Mouse (Mus musculus): ENCODE data around the gene 1810049J17Rik. TPM values are rescaled to one million over a fixed set of nuclear protein-coding genes. Genes with fewer than 3 reads are reported as not detected.

The 1810049J17Rik gene
- total RNA-seq, 2 experiments from 2014 or later = not detected

DNA sequence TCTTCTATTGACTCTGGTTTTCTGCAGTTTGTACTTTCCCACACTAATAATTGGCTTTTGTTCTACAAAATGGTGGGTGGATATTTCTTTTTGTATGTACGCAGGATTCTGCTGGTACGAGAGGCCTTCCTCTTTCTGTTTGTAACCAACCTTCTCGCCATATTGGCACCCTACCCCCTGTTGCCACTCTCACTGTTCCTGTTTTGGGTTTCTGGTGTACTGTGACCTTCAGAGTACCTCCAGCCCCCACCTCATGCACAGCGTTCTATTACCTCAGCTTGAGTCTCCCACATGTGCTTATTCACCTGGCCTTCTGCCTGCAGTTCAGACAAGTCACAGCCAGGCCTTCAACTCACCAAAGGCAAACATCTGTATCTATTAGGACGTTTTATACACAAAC, 28.1 kb upstream of the 1810049J17Rik start:
- peak; percentile 79 for ATAC-seq (replicated peaks; ENCODE audit: poor library complexity, severe bottlenecking)

DNA sequence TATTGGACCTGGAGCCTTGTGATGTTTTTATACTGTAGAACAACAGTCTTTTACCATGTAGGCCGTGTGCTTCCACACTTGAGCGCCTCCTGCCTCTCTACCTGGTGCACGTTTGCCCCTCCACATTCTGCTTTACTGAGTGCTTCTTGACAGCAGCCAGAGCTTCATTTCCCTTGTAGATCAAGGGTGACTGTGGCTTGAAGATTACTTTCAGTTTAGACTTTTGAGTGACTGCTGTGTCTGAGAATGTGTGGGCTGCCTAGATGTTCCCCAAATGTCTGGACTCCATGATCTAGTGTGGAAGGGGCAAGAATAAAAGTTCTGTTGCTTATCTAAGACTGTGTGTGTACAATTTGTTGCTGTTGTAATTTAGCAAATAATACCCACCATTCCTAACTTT, 27.3 kb upstream of the 1810049J17Rik start:
- no peak; the same call in 1 of the 2 replicates for ATAC-seq (replicated peaks; ENCODE audit: poor library complexity, severe bottlenecking)

- ATAC-seq (replicated peaks; ENCODE audit: poor library complexity, severe bottlenecking) = no peak
Observed at GRCm38 (mm10) chr15:12346916-12347315, 25.2 kb upstream of the 1810049J17Rik start.

DNA sequence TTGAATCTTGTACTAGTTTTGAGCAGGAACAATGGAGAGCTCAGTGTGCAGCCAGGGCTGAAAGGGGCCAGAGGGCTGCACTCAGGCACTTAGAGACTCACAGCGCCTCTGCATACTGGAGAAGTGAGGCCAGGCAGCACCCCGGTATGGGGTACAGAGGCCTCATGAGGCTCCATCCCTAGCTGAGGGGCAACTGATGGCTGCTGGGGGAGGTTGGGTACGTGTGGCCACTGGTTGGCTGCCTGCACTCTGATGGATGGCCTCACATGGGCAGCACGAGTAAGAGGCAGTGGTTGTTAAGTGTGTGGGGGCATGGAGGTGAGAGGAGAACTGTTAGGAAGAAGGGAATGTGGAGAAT, 19.7 kb upstream of the 1810049J17Rik start:
- no peak for ATAC-seq (replicated peaks; ENCODE audit: poor library complexity, severe bottlenecking)

GRCm38 (mm10) chr15:12340536-12341400, 19.1 kb upstream of the 1810049J17Rik start:
- ATAC-seq (replicated peaks; ENCODE audit: poor library complexity, severe bottlenecking) = no peak

DNA sequence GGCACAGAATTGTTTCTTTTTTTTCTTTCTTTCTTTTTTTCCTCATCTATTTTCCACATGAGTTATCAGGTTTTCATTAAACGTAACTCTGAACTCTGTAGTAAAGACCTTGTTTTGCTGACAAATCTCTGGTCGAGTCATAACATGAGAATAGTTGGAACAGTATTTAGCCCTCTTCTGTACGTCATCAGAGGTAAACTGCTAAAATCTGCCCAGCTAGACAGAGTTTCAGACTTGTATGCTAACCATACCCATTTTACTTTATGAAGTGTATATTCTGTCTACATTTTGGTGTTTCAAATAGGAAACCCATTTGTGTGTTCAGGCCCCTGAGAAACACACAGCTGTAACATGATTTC, 16.1 kb upstream of the 1810049J17Rik start:
- ATAC-seq (replicated peaks; ENCODE audit: poor library complexity, severe bottlenecking) = no peak

DNA sequence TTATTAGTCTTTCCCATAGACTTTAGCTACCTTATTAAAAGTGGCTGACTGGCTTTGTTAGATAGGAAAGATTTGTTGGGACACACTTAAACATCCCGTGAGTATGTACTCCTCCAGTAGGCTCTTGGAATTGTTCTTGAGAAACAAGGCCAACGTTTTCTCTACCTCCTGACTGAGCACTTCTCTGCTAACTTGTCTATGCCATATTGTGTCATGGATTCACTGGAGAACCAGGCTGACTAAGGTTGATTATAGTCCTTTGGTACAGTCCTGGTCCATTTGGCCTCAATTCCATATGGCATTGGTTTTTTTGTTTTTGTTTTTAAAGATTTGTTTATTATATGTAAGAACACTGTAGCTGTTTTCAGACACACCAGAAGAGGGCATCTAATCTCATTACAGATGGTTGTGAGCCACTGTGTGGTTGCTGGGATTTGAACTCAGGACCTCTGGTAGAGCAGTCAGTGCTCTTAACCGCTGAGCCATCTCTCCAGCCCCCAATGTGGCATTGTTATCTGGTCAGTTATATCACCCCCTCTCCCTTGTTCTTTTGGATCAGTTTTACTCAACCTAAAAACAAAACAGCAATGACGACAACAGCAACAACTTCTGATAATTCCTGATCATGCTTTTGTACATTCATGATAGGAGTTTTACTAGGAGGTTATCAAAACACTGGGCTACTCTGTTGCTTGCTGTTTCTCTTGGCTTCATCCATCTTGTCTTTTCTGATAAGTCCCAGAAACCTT, 15.5 kb upstream of the 1810049J17Rik start:
- no peak for ATAC-seq (replicated peaks; ENCODE audit: poor library complexity, severe bottlenecking)

- ATAC-seq (replicated peaks; ENCODE audit: poor library complexity, severe bottlenecking) = no peak
Observed at GRCm38 (mm10) chr15:12334381-12334780, 12.7 kb upstream of the 1810049J17Rik start.

GRCm38 (mm10) chr15:12331300-12331699, 9.6 kb upstream of the 1810049J17Rik start:
- no peak for ATAC-seq (replicated peaks; ENCODE audit: poor library complexity, severe bottlenecking)

DNA sequence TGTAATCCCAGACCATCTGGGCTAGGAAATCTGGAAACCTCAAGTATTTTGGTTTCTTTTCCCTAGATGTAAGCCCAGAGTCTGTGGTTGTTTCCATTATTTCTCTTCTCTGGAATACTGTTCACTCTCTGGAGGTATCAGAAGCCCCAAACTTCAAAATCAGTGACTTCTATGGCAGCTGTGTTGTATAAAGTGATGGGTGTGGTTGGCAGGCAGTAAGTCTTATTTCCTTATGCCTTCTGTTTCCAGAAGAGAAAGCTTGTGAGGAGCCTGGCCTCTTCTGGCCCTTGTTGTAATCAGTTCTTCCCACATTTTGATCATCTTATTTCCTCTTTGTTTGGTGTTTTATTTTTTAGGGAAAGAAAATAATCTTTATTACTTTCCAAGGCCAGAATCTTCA, 9.2 kb upstream of the 1810049J17Rik start:
- no peak for ATAC-seq (replicated peaks; ENCODE audit: poor library complexity, severe bottlenecking)

- no peak for ATAC-seq (replicated peaks; ENCODE audit: poor library complexity, severe bottlenecking)
Observed at GRCm38 (mm10) chr15:12330389-12330788, 8.7 kb upstream of the 1810049J17Rik start.

DNA sequence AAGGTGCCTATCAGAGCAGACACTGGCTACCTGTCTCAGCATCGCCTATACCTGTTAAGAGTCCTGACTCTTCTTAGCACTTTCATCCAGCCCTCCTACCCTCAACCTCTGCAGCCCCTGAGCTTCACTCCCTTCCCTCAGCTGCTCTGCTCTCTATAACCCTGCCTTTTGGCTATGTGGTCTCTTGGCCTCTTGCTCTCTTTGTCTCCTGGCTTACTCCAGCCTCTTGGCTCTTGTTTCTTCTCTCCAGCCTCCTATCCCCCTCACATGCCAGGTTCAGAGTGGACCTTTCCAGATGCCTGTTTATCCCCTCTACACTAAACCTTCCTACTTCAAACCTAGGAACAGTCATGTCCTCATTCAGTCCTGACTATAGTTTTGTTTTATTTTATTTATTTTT, 2.6 kb upstream of the 1810049J17Rik start:
- no peak for ATAC-seq (replicated peaks; ENCODE audit: poor library complexity, severe bottlenecking)

DNA sequence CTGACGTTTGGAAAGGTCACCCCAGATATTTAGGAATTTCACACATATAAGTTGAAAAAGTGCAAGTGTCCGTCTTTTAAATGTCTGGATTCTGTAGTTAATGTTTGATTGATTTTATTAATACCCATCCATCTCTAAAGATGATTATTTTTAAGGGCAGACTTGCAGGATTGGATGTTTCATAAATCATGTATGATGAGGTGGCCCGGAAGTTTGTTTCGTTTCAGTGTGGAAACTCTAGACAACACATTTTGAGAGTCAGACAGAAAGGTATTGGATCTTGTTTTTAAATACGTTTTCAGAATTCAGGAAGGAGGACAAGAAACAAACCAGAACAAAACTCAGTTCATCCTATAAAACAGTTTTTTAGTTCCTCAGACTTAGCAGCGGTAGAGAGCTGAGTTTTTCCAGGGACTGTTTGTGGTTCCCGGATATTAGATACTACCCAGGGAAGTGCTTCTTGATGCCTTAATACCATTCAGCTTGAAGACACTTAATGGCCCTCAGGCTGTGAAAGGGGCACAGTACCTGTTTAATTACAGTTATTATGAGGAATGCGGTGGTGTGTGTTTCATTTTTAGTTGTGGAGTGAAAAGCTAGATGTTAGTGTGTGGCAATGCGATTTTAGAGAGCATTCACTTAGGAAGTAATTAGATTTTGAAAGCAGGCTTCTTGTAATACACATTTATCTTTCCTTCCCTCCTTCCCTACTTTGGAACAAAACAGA, 1.1 kb upstream of the 1810049J17Rik start:
- ATAC-seq (replicated peaks; ENCODE audit: poor library complexity, severe bottlenecking) = no peak

- ATAC-seq (replicated peaks; ENCODE audit: poor library complexity, severe bottlenecking) = peak; percentile 85
Observed at GRCm38 (mm10) chr15:12321091-12321787, 460 bp downstream of the 1810049J17Rik start, which contains the start of gene Golph3. Gene Golph3 (plus strand): TSS chr15:12321450.

GRCm38 (mm10) chr15:12320441-12321090, 1.1 kb downstream of the 1810049J17Rik start:
- ATAC-seq (replicated peaks; ENCODE audit: poor library complexity, severe bottlenecking) = no peak

GRCm38 (mm10) chr15:12319889-12320288, 1.8 kb downstream of the 1810049J17Rik start:
- ATAC-seq (replicated peaks; ENCODE audit: poor library complexity, severe bottlenecking) = no peak

- no peak for ATAC-seq (replicated peaks; ENCODE audit: poor library complexity, severe bottlenecking)
Observed at GRCm38 (mm10) chr15:12318451-12318850, 3.2 kb downstream of the 1810049J17Rik start.

DNA sequence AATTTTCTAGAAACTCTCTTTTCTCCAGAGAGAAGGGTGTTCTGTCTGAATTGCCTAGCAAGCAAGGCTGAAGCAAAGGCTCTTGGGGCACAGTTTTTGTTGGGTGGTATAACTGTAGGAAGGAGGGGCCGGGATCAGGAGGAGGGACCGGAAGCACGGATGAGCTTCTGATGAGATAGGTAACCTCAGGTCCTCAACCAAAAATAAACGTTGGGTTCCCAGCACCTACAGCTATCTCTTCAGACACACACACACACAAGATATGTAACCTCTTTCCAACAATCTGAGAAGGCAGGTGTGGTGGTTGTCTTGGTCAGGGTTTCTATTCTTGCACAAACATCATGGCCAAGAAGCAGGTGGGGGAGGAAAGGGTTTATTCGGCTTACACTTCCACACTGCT, 4.4 kb downstream of the 1810049J17Rik start:
- ATAC-seq (replicated peaks; ENCODE audit: poor library complexity, severe bottlenecking) = no peak

DNA sequence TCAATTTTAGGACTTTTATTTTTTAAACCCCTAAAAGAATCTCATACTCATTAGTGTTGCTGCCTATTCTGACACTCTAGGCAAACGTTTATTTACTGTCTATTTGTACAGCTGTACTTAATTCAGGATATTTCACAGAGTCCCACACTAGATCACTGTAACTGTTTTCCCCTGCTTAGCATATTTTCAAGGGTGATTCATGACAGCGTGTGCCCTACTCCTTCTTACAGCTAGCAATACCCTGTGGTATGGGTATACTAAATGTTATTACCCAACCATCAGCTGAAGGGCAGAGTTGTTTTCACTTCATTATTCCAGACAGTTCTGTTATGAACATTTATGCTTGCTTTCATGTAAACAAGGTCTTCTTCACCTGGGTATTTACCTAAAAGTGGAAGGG, 5.7 kb downstream of the 1810049J17Rik start:
- ATAC-seq (replicated peaks; ENCODE audit: poor library complexity, severe bottlenecking) = no peak

DNA sequence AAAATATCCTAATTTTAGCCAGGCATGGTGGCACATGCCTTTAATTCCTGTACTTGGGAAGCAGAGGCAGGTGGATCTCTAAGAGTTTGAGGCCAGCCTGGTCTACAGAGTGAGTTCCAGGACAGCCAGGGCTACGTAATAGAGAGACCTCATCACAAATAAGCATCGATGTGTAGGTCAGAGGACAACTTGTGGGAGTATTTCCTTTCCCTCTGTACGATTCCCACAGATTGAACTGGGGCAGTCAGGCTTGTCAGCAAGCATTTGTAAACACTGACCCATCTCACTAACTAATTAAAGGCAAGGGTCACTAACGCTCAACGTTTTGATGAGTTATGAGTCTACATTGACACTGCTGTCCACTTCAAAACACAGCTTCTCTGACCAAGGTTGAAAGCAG, 7.1 kb downstream of the 1810049J17Rik start:
- no peak for ATAC-seq (replicated peaks; ENCODE audit: poor library complexity, severe bottlenecking)

All from granulocyte monocyte progenitor cell, adult 5-6 weeks (primary cell).